Mouse (Mus musculus) intestine, embryonic 14.5 days (tissue): ENCODE measurements around the gene Jade2. TPM values are rescaled to one million over a fixed set of nuclear protein-coding genes. Genes with fewer than 3 reads are reported as not detected.
A peak's percentile ranks its signal among the peaks of the same experiment; 100 is the strongest.

Experiments used
- ATAC-seq: fragments of 200-750 bp; cut with Nextera tagmentation; replicated peaks from 2 replicates; pipeline ENCODE4 v1.8.0; 2017; ENCODE audit warnings: low read depth, moderate number of reproducible peaks, moderate TSS enrichment, moderate library complexity; ENCODE audit not compliant: low FRiP score, low TSS enrichment
- DNase-seq: peaks from one replicate; pipeline ENCODE4 v3.0.0-alpha.2; 2018; ENCODE audit warnings: low spot score
- H3K27ac ChIP-seq: fragments of 300-500 bp; sonication (generic); 2 replicates; pipeline ENCODE4 v1.5.1; 2014; ENCODE audit warnings: low read depth, mild to moderate bottlenecking, control low read depth
- H3K27me3 ChIP-seq: fragments of 300-500 bp; sonication (generic); replicated peaks from 2 replicates; pipeline ENCODE4 v1.6.1; 2014; ENCODE audit warnings: low read length, control low read depth; ENCODE audit not compliant: control insufficient read depth, insufficient read depth
- H3K36me3 ChIP-seq: fragments of 300-500 bp; sonication (generic); 2 replicates; pipeline ENCODE4 v1.6.1; 2014; ENCODE audit warnings: low read length, control low read depth; ENCODE audit not compliant: control insufficient read depth, insufficient read depth
- H3K4me1 ChIP-seq: fragments of 300-500 bp; sonication (generic); replicated peaks from 2 replicates; pipeline ENCODE4 v1.6.1; 2014; ENCODE audit warnings: low read length, control low read depth, mixed read lengths; ENCODE audit not compliant: control insufficient read depth, insufficient read depth
- H3K4me2 ChIP-seq: fragments of 300-500 bp; sonication (generic); 2 replicates; pipeline ENCODE4 v1.6.1; 2014; ENCODE audit warnings: low read length
- H3K4me3 ChIP-seq: fragments of 300-500 bp; sonication (generic); 2 replicates; pipeline ENCODE4 v1.5.1; 2014; ENCODE audit warnings: low read depth, low read length, control low read depth, mixed read lengths
- H3K9ac ChIP-seq: fragments of 300-500 bp; sonication (generic); 2 replicates; pipeline ENCODE4 v1.6.1; 2014; ENCODE audit warnings: mild to moderate bottlenecking, low read length
- H3K9me3 ChIP-seq: fragments of 300-500 bp; sonication (generic); 2 replicates; pipeline ENCODE4 v1.6.1; 2016; ENCODE audit warnings: low read length, control low read depth; ENCODE audit not compliant: control insufficient read depth
- WGBS: fragments of 180-500 bp; shearing (Covaris S2); extraction: QIAGEN DNeasy Blood & Tissue Kit; methylation state at CpG from one replicate; pipeline ENCODE4 v1.1.7; 2014; 5-methylcytosine and 5-hydroxymethylcytosine counted together
- polyA plus RNA-seq: library from polyadenylated mRNA; unstranded; fragments of >200 nt; fragmentation: Nextera tagmentation; extraction: Ambion mirVana; gene quantifications from 2 replicates; pipeline ENCODE4 v1.2.1, GENCODE M21; 2014

Gene Jade2
- polyA plus RNA-seq, 1 experiment from 2014 or later, result 0.95 TPM

- no peaks in the 10 kb centered on the region for H3K27me3 ChIP-seq
- no peak overlapping the region for H3K9ac ChIP-seq
- H3K27ac ChIP-seq, result no peak overlapping the region
- no peak overlapping the region for H3K4me3 ChIP-seq
- 77% methylated on average over 4 of the region's 4 CpGs for WGBS
- H3K4me2 ChIP-seq, result no peak overlapping the region
- no peaks in the 10 kb centered on the region for H3K9me3 ChIP-seq
- no peaks in the 10 kb centered on the region; the same call in 1 of the 2 replicates for H3K36me3 ChIP-seq
- H3K4me1 ChIP-seq, result no peaks in the 10 kb centered on the region
- DNase-seq (no peak), ATAC-seq (no peak)
Observed at GRCm38 (mm10) chr11:51843168-51843567, 14.3 kb downstream of the Jade2 start.

- no peak overlapping the region for H3K4me2 ChIP-seq
- 27% methylated on average over 9 of the region's 9 CpGs for WGBS
- H3K9me3 ChIP-seq, result no peaks in the 10 kb centered on the region
- H3K9ac ChIP-seq, result no peak overlapping the region
- no peaks in the 10 kb centered on the region for H3K27me3 ChIP-seq
- no peaks in the 10 kb centered on the region; the same call in 1 of the 2 replicates for H3K36me3 ChIP-seq
- H3K4me1 ChIP-seq, result no peaks in the 10 kb centered on the region
- ATAC-seq (no peak), DNase-seq (no peak)
- no peak overlapping the region for H3K4me3 ChIP-seq
- peak overlapping the region; percentile 4; the same call in 1 of the 2 replicates for H3K27ac ChIP-seq
Observed at GRCm38 (mm10) chr11:51841149-51841548, 16.3 kb downstream of the Jade2 start.

DNA sequence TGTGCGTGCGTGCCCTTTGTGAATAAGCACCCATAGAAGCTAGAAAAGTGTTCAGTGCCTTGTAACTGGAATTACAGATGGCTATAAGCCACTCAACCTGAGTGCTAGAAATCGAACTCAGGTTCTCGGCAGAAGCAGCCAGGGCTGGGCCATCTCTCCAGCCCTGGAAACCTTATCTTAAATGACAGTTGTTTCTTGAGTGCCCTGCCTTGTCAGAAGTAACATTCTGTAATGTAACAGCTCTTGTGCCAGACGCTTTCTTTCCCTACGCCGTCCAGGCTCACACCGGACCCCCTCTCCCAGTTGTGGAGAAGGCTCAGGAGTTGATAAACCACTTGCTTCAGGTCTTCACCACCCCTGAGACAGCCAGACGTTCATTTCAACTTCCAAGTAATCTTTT lies 16.8 kb downstream of the Jade2 start:
- Histone ChIP-seq H3K4me2 (no peak overlapping the region), H3K27ac (peak overlapping the region; percentile 4; the same call in 1 of the 2 replicates), H3K4me3 (no peak overlapping the region), H3K36me3 (no peaks in the 10 kb centered on the region), H3K9me3 (no peaks in the 10 kb centered on the region), H3K27me3 (no peaks in the 10 kb centered on the region), H3K9ac (no peak overlapping the region), H3K4me1 (no peaks in the 10 kb centered on the region)
- no peak for ATAC-seq
- no peak for DNase-seq
- WGBS, result 68% methylated on average over 9 of the region's 9 CpGs

DNA sequence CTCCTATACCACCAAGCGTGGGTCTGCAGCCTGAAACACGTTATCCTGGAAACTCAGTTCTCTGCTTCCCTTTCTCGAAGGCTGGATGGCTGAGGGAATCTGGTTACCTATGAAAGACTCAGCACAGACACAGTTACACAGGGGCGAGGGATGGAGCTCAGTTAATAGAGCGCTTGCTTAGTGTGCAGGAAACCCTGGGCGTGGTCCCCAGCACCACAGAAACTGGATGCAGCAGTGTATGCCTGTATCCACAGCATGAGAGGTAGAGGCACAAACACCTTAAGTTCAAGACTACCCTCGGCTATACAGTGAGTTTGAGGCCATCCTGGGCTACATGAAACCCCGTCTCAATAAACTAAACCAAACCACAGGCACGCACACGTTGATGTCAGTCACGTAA lies 17.5 kb downstream of the Jade2 start:
- Histone ChIP-seq H3K9ac (no peak overlapping the region), H3K4me2 (no peak overlapping the region), H3K4me3 (no peak overlapping the region), H3K36me3 (no peaks in the 10 kb centered on the region), H3K27ac (no peak overlapping the region), H3K9me3 (no peaks in the 10 kb centered on the region), H3K4me1 (no peaks in the 10 kb centered on the region), H3K27me3 (no peaks in the 10 kb centered on the region)
- DNase-seq, result no peak
- WGBS, result 78% methylated on average over 11 of the region's 11 CpGs
- ATAC-seq, result no peak

- Histone ChIP-seq H3K9ac (no peak overlapping the region), H3K4me3 (no peak overlapping the region), H3K27ac (no peak overlapping the region), H3K4me1 (no peaks in the 10 kb centered on the region), H3K9me3 (no peaks in the 10 kb centered on the region), H3K27me3 (no peaks in the 10 kb centered on the region), H3K4me2 (no peak overlapping the region), H3K36me3 (no peaks in the 10 kb centered on the region)
- 88% methylated on average over 2 of the region's 2 CpGs for WGBS
- no peak for DNase-seq
- no peak for ATAC-seq
Observed at GRCm38 (mm10) chr11:51839106-51839505, 18.3 kb downstream of the Jade2 start.

GRCm38 (mm10) chr11:51837164-51838153 lies 20.0 kb downstream of the Jade2 start:
- Histone ChIP-seq H3K9ac (no peak overlapping the region), H3K9me3 (no peaks in the 10 kb centered on the region), H3K27me3 (no peaks in the 10 kb centered on the region), H3K4me2 (no peak overlapping the region), H3K36me3 (0 out of 2 replicates have a peak, but pooled peaks cover 6% of the 10 kb centered on the region), H3K4me1 (no peaks in the 10 kb centered on the region), H3K4me3 (no peak overlapping the region), H3K27ac (no peak overlapping the region)
- 83% methylated on average over 8 of the region's 8 CpGs for WGBS
- no peak for ATAC-seq
- DNase-seq, result no peak

GRCm38 (mm10) chr11:51836506-51836905 lies 20.9 kb downstream of the Jade2 start:
- no peak for ATAC-seq
- WGBS, result 89% methylated on average over 6 of the region's 6 CpGs
- 0 out of 2 replicates have a peak, but pooled peaks cover 6% of the 10 kb centered on the region for H3K36me3 ChIP-seq

DNA sequence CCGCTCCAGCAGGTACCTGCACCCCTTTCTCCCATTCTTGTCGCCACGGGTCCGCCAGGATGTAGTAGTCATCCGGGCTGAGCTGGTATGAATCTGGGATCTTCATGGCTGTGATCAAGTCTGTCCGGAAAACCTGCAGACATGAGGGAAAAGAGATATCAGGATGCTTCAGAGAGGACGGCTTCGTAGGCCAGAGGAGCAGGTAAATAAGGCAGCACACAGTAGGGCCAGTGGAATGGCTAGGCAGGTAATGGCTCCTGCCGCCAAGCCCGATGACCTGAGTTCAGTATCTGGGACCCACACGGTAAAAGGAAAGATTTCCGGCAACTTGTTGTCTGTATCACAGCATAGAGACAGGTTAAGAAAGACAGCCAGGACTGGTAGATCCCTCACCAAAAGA lies 21.9 kb downstream of the Jade2 start:
- WGBS, result 95% methylated on average over 12 of the region's 12 CpGs

More at GRCm38 (mm10) chr11:51836506-51836905, 20.9 kb downstream of the Jade2 start:
- DNase-seq, result no peak
- no peak overlapping the region for H3K4me3 ChIP-seq
- H3K27me3 ChIP-seq, result no peaks in the 10 kb centered on the region
- H3K9ac ChIP-seq, result no peak overlapping the region
- H3K4me1 ChIP-seq, result no peaks in the 10 kb centered on the region
- H3K9me3 ChIP-seq, result no peaks in the 10 kb centered on the region
- H3K27ac ChIP-seq, result no peak overlapping the region
- no peak overlapping the region for H3K4me2 ChIP-seq

More for the DNA sequence above, 21.9 kb downstream of the Jade2 start:
- Histone ChIP-seq H3K4me2 (no peak overlapping the region), H3K36me3 (peaks cover 12% of the 10 kb centered on the region; the same call in 1 of the 2 replicates), H3K9me3 (no peaks in the 10 kb centered on the region), H3K9ac (no peak overlapping the region), H3K4me3 (no peak overlapping the region), H3K4me1 (no peaks in the 10 kb centered on the region), H3K27ac (no peak overlapping the region), H3K27me3 (no peaks in the 10 kb centered on the region)
- no peak for DNase-seq
- ATAC-seq, result no peak
